Comparison of ENCODE assay signal across 1 mouse cellular context in the genomic region with DNA sequence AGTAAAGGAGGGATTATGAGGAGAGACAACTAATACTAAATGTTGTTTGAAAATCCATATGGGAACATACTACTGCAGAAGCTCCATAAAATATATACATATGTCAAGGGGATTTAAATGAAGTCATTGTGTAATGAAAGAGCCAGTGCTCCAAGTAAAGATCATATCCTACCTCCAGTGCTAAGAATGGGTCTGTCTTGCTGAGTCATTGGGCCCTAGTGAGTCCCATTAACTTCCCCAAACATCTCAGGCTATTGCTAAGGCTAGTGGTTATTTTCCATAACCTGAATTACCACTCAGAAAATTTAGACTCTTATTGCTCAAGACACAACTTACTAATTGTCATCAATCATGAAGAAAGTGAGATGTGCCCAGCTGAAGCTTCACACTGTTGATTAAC.
TF ChIP-seq lines count a peak whose summit lies in the region.

No protein-coding gene starts in this region.

TF ChIP-seq in CH12.LX, 34 proteins besides CTCF, POLR2A, EP300 and RAD21 (continued from another document):
- TF ChIP-seq CHD2 (IDR thresholded peaks at IDR 0.05; ENCODE audit: low read length) (no peak), E2F4 (IDR thresholded peaks at IDR 0.05; ENCODE audit: insufficient replicate concordance, low read depth, low read length) (no peak), BHLHE40 (IDR thresholded peaks at IDR 0.05; ENCODE audit: low read depth, low read length) (no peak), POLR2AphosphoS2 (IDR thresholded peaks at IDR 0.05; ENCODE audit: low read depth, low read length) (no peak), TBP (conservative IDR thresholded peaks at IDR 0.05; ENCODE audit: low read depth, low read length) (no peak), ETS1 (conservative IDR thresholded peaks at IDR 0.05; ENCODE audit: low read depth, low read length) (no peak), PAX5 (IDR thresholded peaks at IDR 0.05; ENCODE audit: low read length) (no peak), ZNF384 (IDR thresholded peaks at IDR 0.05; ENCODE audit: low read depth, low read length) (no peak), MAX (IDR thresholded peaks at IDR 0.05; ENCODE audit: low read length) (no peak)
